17 mouse cellular contexts compared by ENCODE assay signal in the genomic region with DNA sequence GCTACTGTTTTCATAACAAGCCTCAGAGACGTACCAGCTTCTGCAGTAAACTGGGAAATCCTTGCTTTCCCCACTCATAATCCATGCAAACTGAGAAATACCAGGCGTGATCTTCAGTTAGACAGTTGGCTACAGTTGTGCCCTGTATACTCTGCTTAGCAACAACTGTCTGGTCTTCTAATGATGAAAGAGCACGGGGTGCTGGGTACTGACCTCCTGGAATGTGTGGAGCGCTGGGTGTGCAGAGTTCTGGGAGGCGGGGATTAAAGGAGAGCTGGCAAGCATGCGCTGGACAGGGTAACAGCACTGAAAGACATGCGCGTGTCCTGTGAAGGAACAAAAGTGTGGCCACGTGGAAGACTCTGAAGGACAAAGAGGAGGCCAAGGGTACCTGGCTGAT. TPM values are rescaled to one million over a fixed set of nuclear protein-coding genes. Genes with fewer than 3 reads are reported as not detected.
DNase-seq lines count a peak whose midpoint lies in the region; ATAC-seq and TF ChIP-seq lines count a peak whose summit lies in the region.
"Had no signal": no experiment of that assay in that cellular context is flagged by ENCODE, and none has a peak within 500 bp of the region (broad histone marks: within the 10 kb centered on the region; RNA-seq: fewer than 3 reads in every experiment).

No protein-coding gene starts in this region.

- no peak for TF ChIP-seq EP300 in heart, postnatal 0 days (IDR thresholded peaks at IDR 0.05; ENCODE audit: low read depth)

- in situ Hi-C loops in Patski (cut with MboI; ENCODE audit: low pct_unique_long_range_greater_than_20kb): no loop called here

- H3K4me2 ChIP-seq in kidney, postnatal 0 days (ENCODE audit: low read length): no peak overlapping the region
- no peak overlapping the region for H3K4me2 ChIP-seq in kidney, embryonic 14.5 days (replicated peaks; ENCODE audit: low read depth, low read length)
- H3K4me2 ChIP-seq in heart, postnatal 0 days (ENCODE audit: low read depth, low read length): no peak overlapping the region
- H3K4me2 ChIP-seq: forebrain, embryonic 12.5 days; hindbrain, embryonic 12.5 days; intestine, embryonic 15.5 days; liver, embryonic 11.5 days had no signal

- H3K27me3 ChIP-seq in kidney, postnatal 0 days (ENCODE audit: insufficient read depth, low read length): no peaks in the 10 kb centered on the region
- H3K27me3 ChIP-seq in kidney, embryonic 14.5 days (ENCODE audit: control insufficient read depth, insufficient read depth, low read length): no peaks in the 10 kb centered on the region
- H3K27me3 ChIP-seq in Patski: no peaks in the 10 kb centered on the region
- H3K27me3 ChIP-seq in heart, postnatal 0 days (ENCODE audit: control insufficient read depth, insufficient read depth, low read length): no peaks in the 10 kb centered on the region
- H3K27me3 ChIP-seq: forebrain, embryonic 12.5 days; hindbrain, embryonic 12.5 days; intestine, embryonic 15.5 days had no signal

- no peak for TF ChIP-seq CTCF in gastrocnemius, adult 2 months (IDR thresholded peaks at IDR 0.05)
- TF ChIP-seq CTCF in kidney, postnatal 0 days (IDR thresholded peaks at IDR 0.05; ENCODE audit: low read depth): no peak
- TF ChIP-seq CTCF in Patski (IDR thresholded peaks at IDR 0.05): no peak
- TF ChIP-seq CTCF in heart, postnatal 0 days (IDR thresholded peaks at IDR 0.05; ENCODE audit: low read depth): no peak

- H3K36me3 ChIP-seq in kidney, postnatal 0 days (ENCODE audit: insufficient read depth, low read length): no peaks in the 10 kb centered on the region
- no peaks in the 10 kb centered on the region for H3K36me3 ChIP-seq in kidney, embryonic 14.5 days (ENCODE audit: control insufficient read depth, insufficient read depth, low read length)
- no peaks in the 10 kb centered on the region for H3K36me3 ChIP-seq in heart, postnatal 0 days (replicated peaks; ENCODE audit: control insufficient read depth, insufficient read depth, low read length)
- H3K36me3 ChIP-seq: forebrain, embryonic 12.5 days; hindbrain, embryonic 12.5 days; intestine, embryonic 15.5 days had no signal

- CTCF ChIA-PET in Patski (lab: Charles Lee): no interaction called here

- no peak overlapping the region for H3K9ac ChIP-seq in kidney, postnatal 0 days (ENCODE audit: low read depth, low read length)
- H3K9ac ChIP-seq in kidney, embryonic 14.5 days (ENCODE audit: low read depth, low read length): no peak overlapping the region
- no peak overlapping the region for H3K9ac ChIP-seq in heart, postnatal 0 days (replicated peaks; ENCODE audit: low read depth, low read length)
- H3K9ac ChIP-seq: forebrain, embryonic 12.5 days; hindbrain, embryonic 12.5 days; intestine, embryonic 15.5 days had no signal

- 73% methylated on average over 9 of the region's 9 CpGs for WGBS in kidney, postnatal 0 days
- 73% methylated on average over 9 of the region's 9 CpGs for WGBS in kidney, embryonic 14.5 days
- WGBS in heart, postnatal 0 days: 46% methylated on average over 9 of the region's 9 CpGs

- no peak overlapping the region for H3K27ac ChIP-seq in gastrocnemius, adult 2 months
- no peak overlapping the region for H3K27ac ChIP-seq in kidney, postnatal 0 days
- no peak overlapping the region for H3K27ac ChIP-seq in kidney, embryonic 14.5 days (ENCODE audit: low read depth, low read length)
- H3K27ac ChIP-seq in heart, postnatal 0 days (ENCODE audit: low read depth): no peak overlapping the region
- H3K27ac ChIP-seq: forebrain, embryonic 12.5 days; hindbrain, embryonic 12.5 days; intestine, embryonic 15.5 days had no signal

- peak; percentile 57; the same call in 1 of the 2 replicates for ATAC-seq in kidney, postnatal 0 days (replicated peaks; ENCODE audit: low FRiP score, low read depth)
- no peak for ATAC-seq in kidney, embryonic 14.5 days (ENCODE audit: low FRiP score, low TSS enrichment)
- ATAC-seq in Patski: peak; percentile 51
- ATAC-seq in heart, postnatal 0 days (ENCODE audit: insufficient read depth, low read depth): peak; percentile 75
- ATAC-seq: intestine, embryonic 15.5 days had no signal

- H3K4me3 ChIP-seq in gastrocnemius, adult 2 months: no peak overlapping the region
- H3K4me3 ChIP-seq in kidney, postnatal 0 days (replicated peaks; ENCODE audit: low read depth, low read length): no peak overlapping the region
- H3K4me3 ChIP-seq in kidney, embryonic 14.5 days (ENCODE audit: low read length): no peak overlapping the region
- H3K4me3 ChIP-seq in heart, postnatal 0 days (ENCODE audit: low read depth, low read length): no peak overlapping the region
- H3K4me3 ChIP-seq: forebrain, embryonic 12.5 days; hindbrain, embryonic 12.5 days; intestine, embryonic 15.5 days had no signal

- POLR2A ChIA-PET in Patski (lab: Charles Lee): no interaction called here

- no peaks in the 10 kb centered on the region for H3K9me3 ChIP-seq in kidney, postnatal 0 days (replicated peaks; ENCODE audit: low read length)
- H3K9me3 ChIP-seq in kidney, embryonic 14.5 days (ENCODE audit: control insufficient read depth, low read length): no peaks in the 10 kb centered on the region
- H3K9me3 ChIP-seq in heart, postnatal 0 days (replicated peaks; ENCODE audit: control insufficient read depth, low read length): no peaks in the 10 kb centered on the region
- H3K9me3 ChIP-seq: forebrain, embryonic 12.5 days; hindbrain, embryonic 12.5 days; intestine, embryonic 15.5 days had no signal

- peak; percentile 38 for DNase-seq in gastrocnemius, adult 2 months
- DNase-seq in gastrocnemius, postnatal 10 days: no peak
- no peak for DNase-seq in kidney, postnatal 0 days (ENCODE audit: low spot score)
- DNase-seq in Patski (ENCODE audit: low read depth, low spot score): no peak
- peak; percentile 34 for DNase-seq in heart, postnatal 0 days (ENCODE audit: low spot score)
- DNase-seq in layer of hippocampus, adult 18-20 months (ENCODE audit: low spot score in 2 of 2): no peak
- DNase-seq: B cell, adult 2 months; cerebellum, adult 11 months; cerebellum, postnatal 25 days; right cerebral cortex, adult 18-20 months; thymus, postnatal 36 days had no signal

- H3K4me1 ChIP-seq in kidney, postnatal 0 days (replicated peaks; ENCODE audit: insufficient read depth, low read length): no peaks in the 10 kb centered on the region
- H3K4me1 ChIP-seq in kidney, embryonic 14.5 days (ENCODE audit: control insufficient read depth, insufficient read depth, low read length): no peaks in the 10 kb centered on the region
- no peaks in the 10 kb centered on the region for H3K4me1 ChIP-seq in heart, postnatal 0 days (ENCODE audit: control insufficient read depth, insufficient read depth)
- H3K4me1 ChIP-seq: forebrain, embryonic 12.5 days; hindbrain, embryonic 12.5 days; intestine, embryonic 15.5 days had no signal

- intact Hi-C loops in gastrocnemius, adult 2 months (cut with DNase I): no loop called here

RNA-seq across cellular contexts. Expression of a gene that starts 52.2 kb away (rescaled TPM):
- total RNA-seq in gastrocnemius, adult 2 months (2021): 100 to 1,000 TPM in 1 of 2 experiments, 10 to 100 TPM in 1; 56.7 to 205 TPM
- 10 to 100 TPM; 50.3 to 55.8 TPM for total RNA-seq in gastrocnemius, postnatal 10 days (2021)
- polyA plus RNA-seq in kidney, postnatal 0 days (2015; fragmentation: Nextera tagmentation; extraction: Ambion mirVana): not detected in 2 replicates
- not detected in 2 replicates for polyA plus RNA-seq in kidney, embryonic 14.5 days (2014; fragmentation: Nextera tagmentation; extraction: Ambion mirVana)
- polyA plus RNA-seq in Patski (2021): not detected
- not detected in 2 replicates for total RNA-seq in heart, postnatal 0 days (2014; rRNA removed; ENCODE audit: low replicate concordance)
- polyA plus RNA-seq in heart, postnatal 0 days (2015; fragmentation: Nextera tagmentation; extraction: Ambion mirVana): not detected in 2 replicates
- under 1 TPM in 1 of 2 experiments, not detected in 1; 0.37 TPM for total RNA-seq in layer of hippocampus, adult 18-20 months (2021)
- total RNA-seq: megakaryocyte-erythroid progenitor cell, adult 5-6 weeks had no signal

Comparison
In these comparisons a context has a peak if more than half of its experiments do, and no peak if none do; other contexts are left out.
1. DNase-seq: peak in gastrocnemius, adult 2 months (single experiment) and heart, postnatal 0 days (single experiment); none in gastrocnemius, postnatal 10 days (single experiment), kidney, postnatal 0 days (single experiment), Patski (single experiment) and layer of hippocampus, adult 18-20 months (0 of 2).
2. RNA of a gene that starts 52.2 kb away (total RNA-seq): 56.7 to 205 TPM in gastrocnemius, adult 2 months and 50.3 to 55.8 TPM in gastrocnemius, postnatal 10 days; 0.37 TPM in layer of hippocampus, adult 18-20 months and not detected in heart, postnatal 0 days; every median in the first group is over 10 times any median in the second.